Mouse (Mus musculus): ENCODE data around the gene Afap1l2. TPM values are rescaled to one million over a fixed set of nuclear protein-coding genes. Genes with fewer than 3 reads are reported as not detected.

The Afap1l2 gene
- polyA plus RNA-seq, 1 experiment from 2014 or later: 5.5 TPM

- no peaks in the 10 kb centered on the region for H3K27me3 ChIP-seq (ENCODE audit: control insufficient read depth, insufficient read depth, low read length)
- DNase-seq (ENCODE audit: low spot score) (no peak), ATAC-seq (replicated peaks; ENCODE audit: insufficient number of reproducible peaks, low FRiP score, low TSS enrichment, low read depth) (no peak)
- no peaks in the 10 kb centered on the region for H3K36me3 ChIP-seq (replicated peaks; ENCODE audit: control insufficient read depth, insufficient read depth, low read depth, low read length)
- H3K4me3 ChIP-seq (ENCODE audit: low read depth, low read length): no peak overlapping the region
- H3K4me1 ChIP-seq (ENCODE audit: control insufficient read depth, insufficient read depth, low read length): no peaks in the 10 kb centered on the region
- no peak overlapping the region for H3K9ac ChIP-seq (replicated peaks; ENCODE audit: low read length)
- WGBS: 89% methylated on average over 7 of the region's 7 CpGs
- H3K9me3 ChIP-seq (replicated peaks; ENCODE audit: control insufficient read depth, low read length): no peaks in the 10 kb centered on the region
- H3K27ac ChIP-seq (replicated peaks; ENCODE audit: low read depth, low read length): no peak overlapping the region
- H3K4me2 ChIP-seq (ENCODE audit: low read depth, low read length): no peak overlapping the region
These were observed 65.8 kb downstream of the Afap1l2 start for GRCm38 (mm10) chr19:56942216-56942615.

GRCm38 (mm10) chr19:56940507-56940906, 67.5 kb downstream of the Afap1l2 start:
- H3K36me3 ChIP-seq (replicated peaks; ENCODE audit: control insufficient read depth, insufficient read depth, low read depth, low read length): no peaks in the 10 kb centered on the region
- no peaks in the 10 kb centered on the region for H3K4me1 ChIP-seq (ENCODE audit: control insufficient read depth, insufficient read depth, low read length)
- H3K9me3 ChIP-seq (replicated peaks; ENCODE audit: control insufficient read depth, low read length): no peaks in the 10 kb centered on the region
- no peaks in the 10 kb centered on the region for H3K27me3 ChIP-seq (ENCODE audit: control insufficient read depth, insufficient read depth, low read length)
- no peak overlapping the region for H3K9ac ChIP-seq (replicated peaks; ENCODE audit: low read length)
- no peak overlapping the region for H3K4me3 ChIP-seq (ENCODE audit: low read depth, low read length)
- WGBS: 88% methylated on average over 11 of the region's 11 CpGs
- no peak for DNase-seq (ENCODE audit: low spot score)
- no peak overlapping the region for H3K27ac ChIP-seq (replicated peaks; ENCODE audit: low read depth, low read length)
- H3K4me2 ChIP-seq (ENCODE audit: low read depth, low read length): no peak overlapping the region
- ATAC-seq (replicated peaks; ENCODE audit: insufficient number of reproducible peaks, low FRiP score, low TSS enrichment, low read depth): no peak; the same call in 1 of the 2 replicates

DNA sequence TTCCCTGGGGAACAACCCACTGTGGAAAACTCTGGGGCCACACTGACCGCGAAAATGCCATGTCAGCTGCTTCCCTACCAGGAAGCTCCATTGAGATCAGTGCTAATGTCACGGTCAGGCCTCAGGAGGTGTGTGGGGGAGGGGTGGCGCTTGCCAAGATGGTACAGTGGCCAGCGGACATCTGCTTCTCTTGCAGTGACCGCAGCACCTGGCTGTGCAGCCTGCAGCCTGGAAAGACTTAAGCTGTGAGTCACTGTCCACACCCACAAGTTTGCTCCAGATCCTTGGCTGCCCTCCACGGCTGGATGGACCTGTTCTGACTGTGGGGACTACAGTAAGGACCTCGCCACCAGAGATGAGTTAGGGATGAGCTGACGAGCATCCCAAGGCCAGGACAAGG, 68.2 kb downstream of the Afap1l2 start:
- H3K9ac ChIP-seq (replicated peaks; ENCODE audit: low read length): no peak overlapping the region
- no peak overlapping the region for H3K4me2 ChIP-seq (ENCODE audit: low read depth, low read length)
- no peak overlapping the region for H3K4me3 ChIP-seq (ENCODE audit: low read depth, low read length)
- ATAC-seq (replicated peaks; ENCODE audit: insufficient number of reproducible peaks, low FRiP score, low TSS enrichment, low read depth): no peak
- no peak for DNase-seq (ENCODE audit: low spot score)
- no peak overlapping the region for H3K27ac ChIP-seq (replicated peaks; ENCODE audit: low read depth, low read length)
- H3K4me1 ChIP-seq (ENCODE audit: control insufficient read depth, insufficient read depth, low read length): no peaks in the 10 kb centered on the region
- no peaks in the 10 kb centered on the region for H3K36me3 ChIP-seq (replicated peaks; ENCODE audit: control insufficient read depth, insufficient read depth, low read depth, low read length)
- no peaks in the 10 kb centered on the region for H3K27me3 ChIP-seq (ENCODE audit: control insufficient read depth, insufficient read depth, low read length)
- 81% methylated on average over 9 of the region's 9 CpGs for WGBS
- H3K9me3 ChIP-seq (replicated peaks; ENCODE audit: control insufficient read depth, low read length): no peaks in the 10 kb centered on the region

GRCm38 (mm10) chr19:56937911-56938310, 70.1 kb downstream of the Afap1l2 start:
- Histone ChIP-seq H3K4me1 (ENCODE audit: control insufficient read depth, insufficient read depth, low read length) (no peaks in the 10 kb centered on the region), H3K36me3 (replicated peaks; ENCODE audit: control insufficient read depth, insufficient read depth, low read depth, low read length) (no peaks in the 10 kb centered on the region), H3K27ac (replicated peaks; ENCODE audit: low read depth, low read length) (no peak overlapping the region), H3K4me3 (ENCODE audit: low read depth, low read length) (no peak overlapping the region), H3K9ac (replicated peaks; ENCODE audit: low read length) (no peak overlapping the region), H3K9me3 (replicated peaks; ENCODE audit: control insufficient read depth, low read length) (no peaks in the 10 kb centered on the region), H3K27me3 (ENCODE audit: control insufficient read depth, insufficient read depth, low read length) (no peaks in the 10 kb centered on the region), H3K4me2 (ENCODE audit: low read depth, low read length) (no peak overlapping the region)
- DNase-seq (ENCODE audit: low spot score) (no peak), ATAC-seq (replicated peaks; ENCODE audit: insufficient number of reproducible peaks, low FRiP score, low TSS enrichment, low read depth) (no peak)
- 89% methylated on average over 5 of the region's 5 CpGs for WGBS

DNA sequence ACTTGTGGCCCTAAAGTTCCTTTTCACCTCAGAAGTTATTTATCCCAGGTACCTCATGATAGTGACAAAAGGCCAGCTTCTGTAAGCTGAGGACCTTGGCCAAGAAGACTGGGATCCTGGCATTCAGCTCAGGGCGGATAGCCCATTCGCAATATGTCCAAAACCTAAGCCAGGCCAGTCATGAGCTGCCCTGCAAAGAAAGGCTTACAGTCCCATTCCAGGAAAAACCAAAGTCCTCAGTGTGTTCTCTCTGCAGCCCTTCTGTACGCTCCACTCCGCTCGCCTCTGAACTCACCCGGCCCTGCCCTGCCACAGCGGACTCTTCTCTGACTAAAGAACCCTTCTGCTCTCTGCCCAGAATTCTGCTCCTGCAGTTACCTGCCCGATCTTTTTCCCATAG, 71.8 kb downstream of the Afap1l2 start:
- no peak overlapping the region for H3K4me3 ChIP-seq (ENCODE audit: low read depth, low read length)
- no peaks in the 10 kb centered on the region for H3K36me3 ChIP-seq (replicated peaks; ENCODE audit: control insufficient read depth, insufficient read depth, low read depth, low read length)
- H3K4me2 ChIP-seq (ENCODE audit: low read depth, low read length): no peak overlapping the region
- H3K27me3 ChIP-seq (ENCODE audit: control insufficient read depth, insufficient read depth, low read length): no peaks in the 10 kb centered on the region
- H3K27ac ChIP-seq (replicated peaks; ENCODE audit: low read depth, low read length): no peak overlapping the region
- H3K9ac ChIP-seq (replicated peaks; ENCODE audit: low read length): no peak overlapping the region
- no peaks in the 10 kb centered on the region for H3K9me3 ChIP-seq (replicated peaks; ENCODE audit: control insufficient read depth, low read length)
- DNase-seq (ENCODE audit: low spot score): no peak
- no peaks in the 10 kb centered on the region for H3K4me1 ChIP-seq (ENCODE audit: control insufficient read depth, insufficient read depth, low read length)
- ATAC-seq (replicated peaks; ENCODE audit: insufficient number of reproducible peaks, low FRiP score, low TSS enrichment, low read depth): no peak
- 90% methylated on average over 8 of the region's 8 CpGs for WGBS

DNA sequence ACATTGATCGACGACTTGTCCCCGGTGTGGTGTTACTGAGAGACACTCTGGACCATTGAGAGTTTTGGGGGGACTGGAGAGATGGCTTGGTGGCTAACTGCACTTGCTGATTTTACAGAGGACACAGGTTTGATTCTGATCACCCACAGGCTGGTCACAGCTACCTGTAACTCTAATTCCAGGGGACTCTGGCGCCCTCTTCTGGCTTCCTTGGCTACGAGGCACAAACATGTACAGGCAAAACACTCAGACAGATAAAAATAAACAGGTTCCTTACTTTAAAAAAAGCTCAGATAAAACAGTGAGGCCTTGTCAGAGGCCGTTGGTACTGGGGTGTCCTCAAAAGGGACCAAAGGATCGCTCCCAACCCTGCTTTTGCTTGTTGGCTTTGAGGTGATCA, 72.3 kb downstream of the Afap1l2 start:
- H3K27me3 ChIP-seq (ENCODE audit: control insufficient read depth, insufficient read depth, low read length): no peaks in the 10 kb centered on the region
- no peak overlapping the region for H3K4me3 ChIP-seq (ENCODE audit: low read depth, low read length)
- H3K27ac ChIP-seq (replicated peaks; ENCODE audit: low read depth, low read length): no peak overlapping the region
- no peak overlapping the region for H3K9ac ChIP-seq (replicated peaks; ENCODE audit: low read length)
- DNase-seq (ENCODE audit: low spot score): no peak
- no peaks in the 10 kb centered on the region for H3K9me3 ChIP-seq (replicated peaks; ENCODE audit: control insufficient read depth, low read length)
- H3K36me3 ChIP-seq (replicated peaks; ENCODE audit: control insufficient read depth, insufficient read depth, low read depth, low read length): no peaks in the 10 kb centered on the region
- H3K4me2 ChIP-seq (ENCODE audit: low read depth, low read length): no peak overlapping the region
- ATAC-seq (replicated peaks; ENCODE audit: insufficient number of reproducible peaks, low FRiP score, low TSS enrichment, low read depth): no peak
- H3K4me1 ChIP-seq (ENCODE audit: control insufficient read depth, insufficient read depth, low read length): no peaks in the 10 kb centered on the region
- 78% methylated on average over 7 of the region's 7 CpGs for WGBS

DNA sequence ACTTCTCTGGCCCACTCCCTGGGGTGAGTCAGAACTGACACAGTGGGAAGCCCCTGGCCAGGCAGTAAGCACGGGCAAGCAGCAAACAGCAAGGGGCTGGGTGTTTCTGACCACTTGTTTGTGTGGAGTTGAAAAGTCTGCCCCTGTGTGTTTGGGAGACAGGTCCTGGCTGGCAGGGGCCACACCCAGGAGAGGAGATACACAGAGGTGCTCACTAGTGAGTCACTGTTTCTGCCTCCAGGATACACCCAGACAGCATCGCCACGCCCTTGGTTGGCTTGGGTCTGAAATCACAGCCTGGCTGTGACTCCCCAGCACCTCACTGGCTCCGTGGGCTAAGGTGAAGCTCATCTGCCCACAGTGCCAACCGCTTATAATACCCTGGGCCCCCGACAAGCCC, 72.9 kb downstream of the Afap1l2 start:
- no peak overlapping the region for H3K4me3 ChIP-seq (ENCODE audit: low read depth, low read length)
- no peak overlapping the region for H3K9ac ChIP-seq (replicated peaks; ENCODE audit: low read length)
- 92% methylated on average over 6 of the region's 6 CpGs for WGBS
- no peaks in the 10 kb centered on the region for H3K9me3 ChIP-seq (replicated peaks; ENCODE audit: control insufficient read depth, low read length)
- no peaks in the 10 kb centered on the region for H3K36me3 ChIP-seq (replicated peaks; ENCODE audit: control insufficient read depth, insufficient read depth, low read depth, low read length)
- no peak for DNase-seq (ENCODE audit: low spot score)
- ATAC-seq (replicated peaks; ENCODE audit: insufficient number of reproducible peaks, low FRiP score, low TSS enrichment, low read depth): no peak
- no peaks in the 10 kb centered on the region for H3K27me3 ChIP-seq (ENCODE audit: control insufficient read depth, insufficient read depth, low read length)
- no peak overlapping the region for H3K4me2 ChIP-seq (ENCODE audit: low read depth, low read length)
- no peaks in the 10 kb centered on the region for H3K4me1 ChIP-seq (ENCODE audit: control insufficient read depth, insufficient read depth, low read length)
- no peak overlapping the region for H3K27ac ChIP-seq (replicated peaks; ENCODE audit: low read depth, low read length)

- WGBS: 80% methylated on average over 3 of the region's 3 CpGs
- no peaks in the 10 kb centered on the region for H3K36me3 ChIP-seq (replicated peaks; ENCODE audit: control insufficient read depth, insufficient read depth, low read depth, low read length)
- no peaks in the 10 kb centered on the region for H3K9me3 ChIP-seq (replicated peaks; ENCODE audit: control insufficient read depth, low read length)
- H3K4me3 ChIP-seq (ENCODE audit: low read depth, low read length): no peak overlapping the region
- no peak for ATAC-seq (replicated peaks; ENCODE audit: insufficient number of reproducible peaks, low FRiP score, low TSS enrichment, low read depth)
- no peaks in the 10 kb centered on the region for H3K27me3 ChIP-seq (ENCODE audit: control insufficient read depth, insufficient read depth, low read length)
- H3K27ac ChIP-seq (replicated peaks; ENCODE audit: low read depth, low read length): no peak overlapping the region
- H3K4me2 ChIP-seq (ENCODE audit: low read depth, low read length): no peak overlapping the region
- no peak overlapping the region for H3K9ac ChIP-seq (replicated peaks; ENCODE audit: low read length)
- H3K4me1 ChIP-seq (ENCODE audit: control insufficient read depth, insufficient read depth, low read length): no peaks in the 10 kb centered on the region
- no peak for DNase-seq (ENCODE audit: low spot score)
These were observed 74.2 kb downstream of the Afap1l2 start for GRCm38 (mm10) chr19:56933800-56934199.
